Mouse (Mus musculus): ENCODE results near the gene Wwc2. TPM values are rescaled to one million over a fixed set of nuclear protein-coding genes. Genes with fewer than 3 reads are reported as not detected.

The Wwc2 gene
- polyA plus RNA-seq, 1 experiment from 2014 or later, result 8.0 TPM

GRCm38 (mm10) chr8:47979876-47980275 lies 10.8 kb downstream of the Wwc2 start:
- Histone ChIP-seq H3K27me3 (ENCODE audit: control insufficient read depth, insufficient read depth, low read length) (no peaks in the 10 kb centered on the region), H3K9ac (ENCODE audit: low read length) (no peak overlapping the region), H3K4me3 (replicated peaks; ENCODE audit: low read length) (no peak overlapping the region), H3K4me1 (ENCODE audit: control insufficient read depth, insufficient read depth, low read length) (peaks cover 3% of the 10 kb centered on the region), H3K27ac (ENCODE audit: low read length) (no peak overlapping the region), H3K36me3 (ENCODE audit: control insufficient read depth, insufficient read depth, low read length) (no peaks in the 10 kb centered on the region), H3K4me2 (ENCODE audit: low read depth, low read length) (no peak overlapping the region), H3K9me3 (replicated peaks; ENCODE audit: control insufficient read depth, low read length) (no peaks in the 10 kb centered on the region)
- no peak for ATAC-seq (ENCODE audit: insufficient read depth, low FRiP score)
- WGBS, result 87% methylated on average over 8 of the region's 8 CpGs

GRCm38 (mm10) chr8:47978755-47979154 lies 12.0 kb downstream of the Wwc2 start:
- Histone ChIP-seq H3K27me3 (ENCODE audit: control insufficient read depth, insufficient read depth, low read length) (no peaks in the 10 kb centered on the region), H3K9me3 (replicated peaks; ENCODE audit: control insufficient read depth, low read length) (no peaks in the 10 kb centered on the region), H3K9ac (ENCODE audit: low read length) (no peak overlapping the region), H3K36me3 (ENCODE audit: control insufficient read depth, insufficient read depth, low read length) (no peaks in the 10 kb centered on the region), H3K4me2 (ENCODE audit: low read depth, low read length) (no peak overlapping the region), H3K4me3 (replicated peaks; ENCODE audit: low read length) (no peak overlapping the region), H3K27ac (ENCODE audit: low read length) (no peak overlapping the region), H3K4me1 (ENCODE audit: control insufficient read depth, insufficient read depth, low read length) (peaks cover 12% of the 10 kb centered on the region)
- no peak for ATAC-seq (ENCODE audit: insufficient read depth, low FRiP score)
- WGBS, result 83% methylated on average over 6 of the region's 6 CpGs

- no peaks in the 10 kb centered on the region for H3K9me3 ChIP-seq (replicated peaks; ENCODE audit: control insufficient read depth, low read length)
- peak; percentile 33; the same call in 1 of the 2 replicates for ATAC-seq (ENCODE audit: insufficient read depth, low FRiP score)
- H3K4me2 ChIP-seq (ENCODE audit: low read depth, low read length), result peak overlapping the region; percentile 55
- H3K4me3 ChIP-seq (replicated peaks; ENCODE audit: low read length), result peak overlapping the region; percentile 39
- no peaks in the 10 kb centered on the region for H3K27me3 ChIP-seq (ENCODE audit: control insufficient read depth, insufficient read depth, low read length)
- peaks cover 12% of the 10 kb centered on the region for H3K4me1 ChIP-seq (ENCODE audit: control insufficient read depth, insufficient read depth, low read length)
- no peaks in the 10 kb centered on the region for H3K36me3 ChIP-seq (ENCODE audit: control insufficient read depth, insufficient read depth, low read length)
- H3K27ac ChIP-seq (ENCODE audit: low read length), result peak overlapping the region; percentile 38
- H3K9ac ChIP-seq (ENCODE audit: low read length), result peak overlapping the region; percentile 50
- 29% methylated on average over 7 of the region's 7 CpGs for WGBS
Observed at GRCm38 (mm10) chr8:47974963-47975314, 15.8 kb downstream of the Wwc2 start.

GRCm38 (mm10) chr8:47974138-47974962 lies 16.4 kb downstream of the Wwc2 start:
- H3K27me3 ChIP-seq (ENCODE audit: control insufficient read depth, insufficient read depth, low read length), result no peaks in the 10 kb centered on the region
- no peaks in the 10 kb centered on the region for H3K36me3 ChIP-seq (ENCODE audit: control insufficient read depth, insufficient read depth, low read length)
- H3K4me2 ChIP-seq (ENCODE audit: low read depth, low read length), result peak overlapping the region; percentile 55
- 32% methylated on average over 20 of the region's 20 CpGs for WGBS
- peak overlapping the region; percentile 39 for H3K4me3 ChIP-seq (replicated peaks; ENCODE audit: low read length)
- no peaks in the 10 kb centered on the region for H3K9me3 ChIP-seq (replicated peaks; ENCODE audit: control insufficient read depth, low read length)
- H3K9ac ChIP-seq (ENCODE audit: low read length), result peak overlapping the region; percentile 50
- H3K4me1 ChIP-seq (ENCODE audit: control insufficient read depth, insufficient read depth, low read length), result peaks cover 12% of the 10 kb centered on the region
- peak; percentile 72; the same call in 1 of the 2 replicates for ATAC-seq (ENCODE audit: insufficient read depth, low FRiP score)
- H3K27ac ChIP-seq (ENCODE audit: low read length), result peak overlapping the region; percentile 38

- peaks cover 12% of the 10 kb centered on the region for H3K4me1 ChIP-seq (ENCODE audit: control insufficient read depth, insufficient read depth, low read length)
Observed at GRCm38 (mm10) chr8:47971121-47971520, 19.6 kb downstream of the Wwc2 start.

GRCm38 (mm10) chr8:47970576-47970975 lies 20.1 kb downstream of the Wwc2 start:
- H3K4me3 ChIP-seq (replicated peaks; ENCODE audit: low read length), result no peak overlapping the region
- no peak overlapping the region for H3K9ac ChIP-seq (ENCODE audit: low read length)
- no peaks in the 10 kb centered on the region for H3K9me3 ChIP-seq (replicated peaks; ENCODE audit: control insufficient read depth, low read length)
- no peaks in the 10 kb centered on the region for H3K27me3 ChIP-seq (ENCODE audit: control insufficient read depth, insufficient read depth, low read length)
- ATAC-seq (ENCODE audit: insufficient read depth, low FRiP score), result no peak
- H3K36me3 ChIP-seq (ENCODE audit: control insufficient read depth, insufficient read depth, low read length), result no peaks in the 10 kb centered on the region
- H3K27ac ChIP-seq (ENCODE audit: low read length), result no peak overlapping the region
- peaks cover 12% of the 10 kb centered on the region for H3K4me1 ChIP-seq (ENCODE audit: control insufficient read depth, insufficient read depth, low read length)
- no peak overlapping the region for H3K4me2 ChIP-seq (ENCODE audit: low read depth, low read length)
- 79% methylated on average over 5 of the region's 5 CpGs for WGBS

More at GRCm38 (mm10) chr8:47971121-47971520, 19.6 kb downstream of the Wwc2 start:
- no peaks in the 10 kb centered on the region for H3K9me3 ChIP-seq (replicated peaks; ENCODE audit: control insufficient read depth, low read length)
- H3K27ac ChIP-seq (ENCODE audit: low read length), result no peak overlapping the region
- no peaks in the 10 kb centered on the region for H3K27me3 ChIP-seq (ENCODE audit: control insufficient read depth, insufficient read depth, low read length)
- no peak overlapping the region for H3K4me2 ChIP-seq (ENCODE audit: low read depth, low read length)
- WGBS, result 61% methylated on average over 2 of the region's 2 CpGs
- no peak for ATAC-seq (ENCODE audit: insufficient read depth, low FRiP score)
- no peaks in the 10 kb centered on the region for H3K36me3 ChIP-seq (ENCODE audit: control insufficient read depth, insufficient read depth, low read length)
- H3K4me3 ChIP-seq (replicated peaks; ENCODE audit: low read length), result no peak overlapping the region
- H3K9ac ChIP-seq (ENCODE audit: low read length), result no peak overlapping the region

GRCm38 (mm10) chr8:47967045-47967920 lies 23.4 kb downstream of the Wwc2 start:
- peaks cover 6% of the 10 kb centered on the region; the same call in 1 of the 2 replicates for H3K4me1 ChIP-seq (ENCODE audit: control insufficient read depth, insufficient read depth, low read length)
- no peak for ATAC-seq (ENCODE audit: insufficient read depth, low FRiP score)
- no peak overlapping the region for H3K27ac ChIP-seq (ENCODE audit: low read length)

GRCm38 (mm10) chr8:47962484-47962883 lies 28.2 kb downstream of the Wwc2 start:
- ATAC-seq (ENCODE audit: insufficient read depth, low FRiP score), result no peak
- Histone ChIP-seq H3K4me2 (ENCODE audit: low read depth, low read length) (no peak overlapping the region), H3K4me3 (replicated peaks; ENCODE audit: low read length) (no peak overlapping the region), H3K36me3 (ENCODE audit: control insufficient read depth, insufficient read depth, low read length) (no peaks in the 10 kb centered on the region), H3K9me3 (replicated peaks; ENCODE audit: control insufficient read depth, low read length) (no peaks in the 10 kb centered on the region), H3K9ac (ENCODE audit: low read length) (no peak overlapping the region), H3K27ac (ENCODE audit: low read length) (no peak overlapping the region), H3K4me1 (ENCODE audit: control insufficient read depth, insufficient read depth, low read length) (peaks cover 11% of the 10 kb centered on the region; the same call in 1 of the 2 replicates), H3K27me3 (ENCODE audit: control insufficient read depth, insufficient read depth, low read length) (no peaks in the 10 kb centered on the region)
- 50% methylated on average over 4 of the region's 4 CpGs for WGBS

More at GRCm38 (mm10) chr8:47967045-47967920, 23.4 kb downstream of the Wwc2 start:
- Histone ChIP-seq H3K4me2 (ENCODE audit: low read depth, low read length) (no peak overlapping the region), H3K4me3 (replicated peaks; ENCODE audit: low read length) (no peak overlapping the region), H3K36me3 (ENCODE audit: control insufficient read depth, insufficient read depth, low read length) (no peaks in the 10 kb centered on the region), H3K9ac (ENCODE audit: low read length) (no peak overlapping the region), H3K9me3 (replicated peaks; ENCODE audit: control insufficient read depth, low read length) (no peaks in the 10 kb centered on the region), H3K27me3 (ENCODE audit: control insufficient read depth, insufficient read depth, low read length) (no peaks in the 10 kb centered on the region)
- 67% methylated on average over 20 of the region's 20 CpGs for WGBS

GRCm38 (mm10) chr8:47962005-47962404 lies 28.7 kb downstream of the Wwc2 start:
- no peak for ATAC-seq (ENCODE audit: insufficient read depth, low FRiP score)
- Histone ChIP-seq H3K9ac (ENCODE audit: low read length) (no peak overlapping the region), H3K9me3 (replicated peaks; ENCODE audit: control insufficient read depth, low read length) (no peaks in the 10 kb centered on the region), H3K4me2 (ENCODE audit: low read depth, low read length) (no peak overlapping the region), H3K36me3 (ENCODE audit: control insufficient read depth, insufficient read depth, low read length) (no peaks in the 10 kb centered on the region), H3K4me3 (replicated peaks; ENCODE audit: low read length) (no peak overlapping the region), H3K27me3 (ENCODE audit: control insufficient read depth, insufficient read depth, low read length) (no peaks in the 10 kb centered on the region), H3K27ac (ENCODE audit: low read length) (no peak overlapping the region), H3K4me1 (ENCODE audit: control insufficient read depth, insufficient read depth, low read length) (peaks cover 11% of the 10 kb centered on the region; the same call in 1 of the 2 replicates)
- 46% methylated on average over 6 of the region's 6 CpGs for WGBS

Measured in stomach, embryonic 16.5 days (tissue).